Mouse (Mus musculus) brown adipose tissue, adult 24 weeks (tissue): ENCODE measurements around the gene Myo1d. TPM values are rescaled to one million over a fixed set of nuclear protein-coding genes. Genes with fewer than 3 reads are reported as not detected.
"Not testable (repeated sequence)": the region's sequence is repeated elsewhere in the genome, so short reads cannot be mapped to it uniquely, and the experiment has no call there.

Source experiments
- H3K27ac ChIP-seq: fragments of 200-500 bp; replicated peaks from 2 replicates; pipeline ENCODE4 v1.5.1; 2012; ENCODE audit warnings: low read depth, mild to moderate bottlenecking, low read length
- H3K4me1 ChIP-seq: fragments of 200-500 bp; 2 replicates; pipeline ENCODE4 v1.6.1; 2012; ENCODE audit warnings: low read length, mixed read lengths; ENCODE audit not compliant: control insufficient read depth, insufficient read depth, insufficient read length
- H3K4me3 ChIP-seq: fragments of 200-500 bp; 2 replicates; pipeline ENCODE4 v1.5.1; 2012; ENCODE audit warnings: low read depth, mild to moderate bottlenecking, low read length, moderate library complexity; ENCODE audit not compliant: insufficient read depth
- polyA plus RNA-seq: library from polyadenylated mRNA; stranded (reverse); fragments of >200 nt; gene quantifications from 2 replicates; pipeline ENCODE4 v1.2.4, GENCODE M21; 2012; ENCODE audit not compliant: missing spikeins, insufficient read depth, insufficient read length

The Myo1d gene
- polyA plus RNA-seq, 1 experiment, result 2.5 TPM

GRCm38 (mm10) chr11:80477341-80478199, 302.3 kb downstream of the Myo1d start:
- Histone ChIP-seq H3K4me3 (peak overlapping the region; percentile 66), H3K4me1 (peaks cover 4% of the 10 kb centered on the region), H3K27ac (no peak overlapping the region)

- H3K4me1 ChIP-seq, result peaks cover 4% of the 10 kb centered on the region
- no peak within 1 kb of the TSS for H3K27ac ChIP-seq
- H3K4me3 ChIP-seq, result peak within 1 kb of the TSS; percentile 74
These were observed 303.3 kb downstream of the Myo1d start, which contains the start of gene Cdk5r1 for GRCm38 (mm10) chr11:80476222-80477189. Gene Cdk5r1, plus strand, starts transcription at chr11:80477023.

- H3K27ac ChIP-seq, result no peak overlapping the region
- H3K4me1 ChIP-seq, result peaks cover 4% of the 10 kb centered on the region
- no peak overlapping the region for H3K4me3 ChIP-seq
These were observed 304.3 kb downstream of the Myo1d start for GRCm38 (mm10) chr11:80475544-80475943.

- Histone ChIP-seq H3K4me1 (peaks cover 4% of the 10 kb centered on the region), H3K4me3 (no peak overlapping the region), H3K27ac (no peak overlapping the region)
These were observed 305.0 kb downstream of the Myo1d start for GRCm38 (mm10) chr11:80474846-80475245.

GRCm38 (mm10) chr11:80474175-80474691, 305.6 kb downstream of the Myo1d start:
- no peak overlapping the region for H3K4me3 ChIP-seq
- H3K4me1 ChIP-seq, result peaks cover 4% of the 10 kb centered on the region
- H3K27ac ChIP-seq, result no peak overlapping the region

GRCm38 (mm10) chr11:80471836-80472605, 307.8 kb downstream of the Myo1d start:
- Histone ChIP-seq H3K4me1 (no peaks in the 10 kb centered on the region), H3K27ac (no peak overlapping the region), H3K4me3 (no peak overlapping the region)

- not testable (repeated sequence) for H3K4me1 ChIP-seq, H3K27ac ChIP-seq, H3K4me3 ChIP-seq
These were observed 316.2 kb downstream of the Myo1d start for GRCm38 (mm10) chr11:80463605-80464130.

- Histone ChIP-seq H3K27ac (no peak overlapping the region), H3K4me3 (no peak overlapping the region)
These were observed 326.6 kb downstream of the Myo1d start for GRCm38 (mm10) chr11:80453198-80453597.

GRCm38 (mm10) chr11:80452242-80452641, 327.6 kb downstream of the Myo1d start:
- Histone ChIP-seq H3K4me1 (no peaks in the 10 kb centered on the region), H3K4me3 (no peak overlapping the region), H3K27ac (no peak overlapping the region)

More at GRCm38 (mm10) chr11:80453198-80453597, 326.6 kb downstream of the Myo1d start:
- no peaks in the 10 kb centered on the region for H3K4me1 ChIP-seq

- no peak overlapping the region for H3K4me3 ChIP-seq
- H3K4me1 ChIP-seq, result no peaks in the 10 kb centered on the region
- no peak overlapping the region for H3K27ac ChIP-seq
These were observed 330.0 kb downstream of the Myo1d start for GRCm38 (mm10) chr11:80449859-80450258.

- Histone ChIP-seq H3K4me1 (no peaks in the 10 kb centered on the region), H3K27ac (no peak overlapping the region)
These were observed 332.9 kb downstream of the Myo1d start for GRCm38 (mm10) chr11:80446916-80447315.

More at GRCm38 (mm10) chr11:80446916-80447315, 332.9 kb downstream of the Myo1d start:
- H3K4me3 ChIP-seq, result no peak overlapping the region
